In genomic region chr4:59404375-59404774, GRCm38 (mm10) we compare ENCODE assay signal across 8 mouse cellular contexts. TPM values are rescaled to one million over a fixed set of nuclear protein-coding genes. Genes with fewer than 3 reads are reported as not detected.
A peak's percentile ranks its signal among the peaks of the same experiment; 100 is the strongest.
DNase-seq lines count a peak whose midpoint lies in the region; ATAC-seq lines count a peak whose summit lies in the region.

No protein-coding gene starts in this region.

- H3K9ac ChIP-seq in lung, embryonic 16.5 days (ENCODE audit: low read length): no peak overlapping the region

- peak; percentile 52 to 57 for DNase-seq in cerebellum, postnatal 10 days
- no peak for DNase-seq in cerebellum, adult 11-12 months
- no peak for DNase-seq in lung, postnatal 36 days
- peak; percentile 66 to 78 for DNase-seq in heart, postnatal 10 days
- peak; percentile 31 to 54 for DNase-seq in right cerebral cortex, postnatal 36 days (ENCODE audit: low spot score in 2 of 2)
- DNase-seq in cerebellum, adult 18-20 months: no peak
- no peak for DNase-seq in thymus, postnatal 25 days

- H3K27ac ChIP-seq in lung, embryonic 16.5 days (ENCODE audit: low read length): no peak overlapping the region

- H3K4me1 ChIP-seq in lung, embryonic 16.5 days (replicated peaks; ENCODE audit: control insufficient read depth, insufficient read depth, low read length): peaks cover 7% of the 10 kb centered on the region; the same call in 1 of the 2 replicates

- no peak overlapping the region for H3K4me3 ChIP-seq in lung, embryonic 16.5 days (ENCODE audit: low read length)

- H3K9me3 ChIP-seq in lung, embryonic 16.5 days (ENCODE audit: control insufficient read depth, low read length): no peaks in the 10 kb centered on the region; the same call in 1 of the 2 replicates

- H3K4me2 ChIP-seq in lung, embryonic 16.5 days (ENCODE audit: low read depth, low read length): peak overlapping the region; percentile 36

- intact Hi-C loops in heart, postnatal 10 days (cut with DNase I): no loop called here

- no peaks in the 10 kb centered on the region for H3K36me3 ChIP-seq in lung, embryonic 16.5 days (ENCODE audit: control insufficient read depth, insufficient read depth, low read length)

- WGBS in lung, embryonic 16.5 days: 35% methylated on average over 6 of the region's 6 CpGs

- peak; percentile 75 for ATAC-seq in lung, embryonic 16.5 days (ENCODE audit: low read depth)

- H3K27me3 ChIP-seq in lung, embryonic 16.5 days (ENCODE audit: control insufficient read depth, insufficient read depth, low read depth, low read length): no peaks in the 10 kb centered on the region

RNA-seq across cellular contexts. Expression of gene Susd1, which starts 34.1 kb away (rescaled TPM):
- polyA plus RNA-seq in lung, embryonic 16.5 days (2015; fragmentation: Nextera tagmentation; extraction: Ambion mirVana): 8.6 and 9.9 TPM in 2 replicates
- total RNA-seq in heart, postnatal 10 days (2021): under 1 TPM; 0.47 to 0.91 TPM

Comparison
In these comparisons a context has a peak if more than half of its experiments do, and no peak if none do; other contexts are left out.
1. DNase-seq: peak in cerebellum, postnatal 10 days (2 of 2), heart, postnatal 10 days (2 of 2) and right cerebral cortex, postnatal 36 days (2 of 2); none in cerebellum, adult 11-12 months (single experiment), lung, postnatal 36 days (single experiment), cerebellum, adult 18-20 months (0 of 2) and thymus, postnatal 25 days (single experiment).